Mouse (Mus musculus) E14TG2a.4 (cell line): ENCODE measurements around the gene Gm38392.

Source experiments
- H3K27me3 ChIP-seq: 2 replicates; pipeline ENCODE4 v1.6.1; 2014; ENCODE audit warnings: low read length, control low read depth; ENCODE audit not compliant: insufficient read depth
- H3K36me3 ChIP-seq: 2 replicates; pipeline ENCODE4 v1.6.1; 2014; ENCODE audit warnings: low read length, control low read depth; ENCODE audit not compliant: insufficient read depth
- H3K4me1 ChIP-seq: replicated peaks from 2 replicates; pipeline ENCODE4 v1.6.1; 2014; ENCODE audit warnings: low read depth, low read length, control low read depth
- H3K4me3 ChIP-seq: replicated peaks from 2 replicates; pipeline ENCODE4 v1.5.1; 2014; ENCODE audit warnings: mild to moderate bottlenecking, low read length
- H3K9me3 ChIP-seq: 2 replicates; pipeline ENCODE4 v1.6.1; 2014; ENCODE audit warnings: low read length, control low read depth
- CTCF ChIP-seq: conservative IDR thresholded peaks from 2 replicates; pipeline ENCODE4 v1.5.1; 2014; ENCODE audit warnings: low read length
- NANOG ChIP-seq: IDR thresholded peaks from 2 replicates; pipeline ENCODE4 v1.6.1; 2014; ENCODE audit warnings: borderline replicate concordance, low read length, mixed read lengths
- POU5F1 ChIP-seq: IDR thresholded peaks from 2 replicates; pipeline ENCODE4 v1.6.1; 2014; ENCODE audit warnings: low read length, borderline replicate concordance

Gm38392 gene

DNA sequence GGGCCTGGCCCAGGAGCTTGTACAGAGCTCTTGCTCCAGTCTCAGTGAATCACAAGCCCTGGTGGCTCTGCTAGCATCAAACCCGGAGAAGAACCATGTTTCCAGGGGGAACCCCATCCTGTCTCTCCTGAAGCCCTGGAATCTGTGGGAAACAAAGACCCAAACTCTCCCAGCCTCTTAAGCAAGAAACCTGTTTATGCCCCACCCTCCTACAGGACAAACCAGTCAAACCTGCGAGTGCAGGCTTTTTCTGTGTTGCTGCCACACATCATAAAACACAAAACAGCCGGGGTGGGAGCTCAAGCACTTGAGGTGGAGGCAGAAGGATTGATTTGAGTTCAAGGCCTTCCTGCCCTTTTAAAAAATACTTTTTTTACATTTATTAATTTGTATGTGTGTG lies 24.7 kb downstream of the Gm38392 start:
- Histone ChIP-seq H3K4me3 (no peak overlapping the region), H3K36me3 (no peaks in the 10 kb centered on the region), H3K27me3 (peaks cover 4% of the 10 kb centered on the region), H3K9me3 (no peaks in the 10 kb centered on the region), H3K4me1 (peaks cover 35% of the 10 kb centered on the region)
- TF ChIP-seq POU5F1: no peak
- no peak for TF ChIP-seq NANOG
- no peak for TF ChIP-seq CTCF

DNA sequence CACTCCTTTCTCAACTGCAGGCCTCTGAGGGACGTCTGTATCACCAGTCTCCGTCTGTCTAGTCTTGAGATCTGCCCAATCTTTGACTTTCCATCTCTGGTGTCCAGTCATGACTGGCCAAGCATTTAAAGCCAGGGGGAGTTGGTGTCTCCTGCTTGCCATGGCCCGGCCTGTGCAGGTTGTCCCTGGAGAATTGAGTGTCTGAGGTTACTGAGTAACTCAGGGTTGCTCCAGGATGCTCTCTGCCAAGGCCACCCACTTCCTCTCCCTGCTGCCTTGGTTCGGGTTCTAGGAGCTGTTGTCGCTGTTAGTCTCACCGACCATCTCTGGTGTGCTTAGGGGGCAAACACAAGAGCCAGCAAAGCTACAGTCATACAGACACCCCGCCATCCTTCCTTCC lies 30.6 kb downstream of the Gm38392 start:
- H3K4me1 ChIP-seq: peaks cover 26% of the 10 kb centered on the region
- TF ChIP-seq POU5F1: no peak
- no peak for TF ChIP-seq NANOG
- no peak for TF ChIP-seq CTCF
- H3K4me3 ChIP-seq: no peak overlapping the region
- H3K27me3 ChIP-seq: peaks cover 49% of the 10 kb centered on the region
- H3K9me3 ChIP-seq: no peaks in the 10 kb centered on the region
- no peaks in the 10 kb centered on the region for H3K36me3 ChIP-seq

DNA sequence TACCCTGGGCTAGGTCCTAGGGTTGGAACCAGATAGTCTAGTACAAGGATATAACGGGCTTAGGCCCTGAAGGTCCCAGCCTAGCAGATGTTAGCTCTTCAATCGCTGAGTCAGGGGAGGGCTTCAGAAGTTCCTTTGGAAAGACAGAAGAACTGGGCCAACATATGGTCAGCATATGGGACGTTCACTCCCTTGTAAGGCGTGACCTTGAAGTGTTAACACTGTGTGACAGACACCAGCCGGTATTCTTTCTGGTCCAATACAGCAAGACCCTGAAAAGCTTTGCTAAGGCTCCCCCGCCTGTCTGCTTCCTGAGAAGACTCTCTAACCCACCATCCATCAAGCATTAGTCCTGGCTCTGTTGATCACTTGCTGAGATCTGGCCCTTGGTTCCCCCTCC lies 31.1 kb downstream of the Gm38392 start:
- TF ChIP-seq NANOG (no peak), CTCF (no peak)
- no peaks in the 10 kb centered on the region for H3K9me3 ChIP-seq

DNA sequence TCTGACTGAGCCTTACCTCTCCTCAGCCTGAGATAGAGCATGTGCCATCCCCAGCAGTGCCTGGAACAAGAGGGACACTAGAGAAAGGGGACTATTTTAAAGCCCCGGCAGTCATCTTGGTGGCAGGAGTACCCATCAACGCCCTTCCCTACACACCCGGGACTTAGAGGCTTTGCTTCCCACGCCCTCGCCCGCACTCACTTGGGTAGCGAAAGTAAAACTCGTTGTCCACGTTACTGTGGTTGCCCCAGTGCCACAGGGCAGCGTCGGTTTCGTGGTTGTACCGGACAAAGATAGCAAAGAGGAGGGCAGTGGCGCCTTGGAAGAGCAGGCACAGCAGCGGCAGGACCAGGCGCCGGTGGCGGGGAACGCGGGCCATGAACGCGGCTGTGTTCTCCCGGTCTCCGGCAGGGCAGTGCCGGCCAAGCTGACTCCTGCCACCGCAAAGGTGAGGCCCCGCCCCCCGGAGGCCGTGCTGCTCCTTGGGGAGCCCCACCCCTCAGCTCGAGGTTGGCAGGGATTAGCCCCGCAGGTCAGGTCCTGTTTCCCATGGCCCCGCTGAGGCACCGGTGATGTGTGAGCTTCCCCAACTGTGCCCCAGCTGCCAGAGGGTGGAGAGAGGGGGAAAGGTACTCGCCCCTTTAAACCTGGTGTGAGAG lies 32.6 kb downstream of the Gm38392 start, which contains the start of gene Rhbg:
Gene Rhbg, minus strand, starts transcription at position 442 of the 659 bp plus-strand sequence.
- no peak for TF ChIP-seq POU5F1
- TF ChIP-seq NANOG: no peak
- TF ChIP-seq CTCF: no peak
- peak within 1 kb of the TSS; percentile 76 for H3K4me3 ChIP-seq
- H3K4me1 ChIP-seq: peaks cover 20% of the 10 kb centered on the region
- H3K36me3 ChIP-seq: no peaks in the 10 kb centered on the region
- H3K27me3 ChIP-seq: peaks cover 49% of the 10 kb centered on the region
- H3K9me3 ChIP-seq: no peaks in the 10 kb centered on the region

More for the DNA sequence above, 31.1 kb downstream of the Gm38392 start:
- H3K36me3 ChIP-seq: no peaks in the 10 kb centered on the region
- H3K4me1 ChIP-seq: peaks cover 22% of the 10 kb centered on the region
- H3K4me3 ChIP-seq: no peak overlapping the region
- peaks cover 49% of the 10 kb centered on the region for H3K27me3 ChIP-seq

DNA sequence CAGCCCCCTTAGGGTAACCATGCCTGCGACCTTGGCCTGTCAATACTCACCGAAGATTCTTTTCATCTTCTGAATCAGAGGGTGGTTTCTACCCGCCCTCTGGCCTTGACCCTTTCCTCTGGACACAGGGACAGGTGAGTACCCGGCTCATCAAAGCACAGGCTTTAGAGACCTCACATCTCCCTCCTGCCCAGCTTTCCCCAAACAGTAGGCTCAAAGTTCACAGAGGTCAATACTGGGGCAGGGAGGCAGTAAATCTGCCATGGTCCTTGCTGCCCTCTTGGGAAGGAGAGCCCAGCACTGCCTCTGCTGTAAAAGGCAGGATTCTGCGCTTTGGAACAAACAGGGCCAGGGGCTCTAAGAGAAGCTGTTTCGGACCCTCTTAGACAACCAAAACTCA lies 34.3 kb downstream of the Gm38392 start:
- peaks cover 36% of the 10 kb centered on the region for H3K4me1 ChIP-seq
- H3K27me3 ChIP-seq: peaks cover 58% of the 10 kb centered on the region
- no peaks in the 10 kb centered on the region for H3K9me3 ChIP-seq
- no peak overlapping the region for H3K4me3 ChIP-seq
- TF ChIP-seq NANOG: no peak
- TF ChIP-seq CTCF: no peak
- TF ChIP-seq POU5F1: no peak
- H3K36me3 ChIP-seq: no peaks in the 10 kb centered on the region

DNA sequence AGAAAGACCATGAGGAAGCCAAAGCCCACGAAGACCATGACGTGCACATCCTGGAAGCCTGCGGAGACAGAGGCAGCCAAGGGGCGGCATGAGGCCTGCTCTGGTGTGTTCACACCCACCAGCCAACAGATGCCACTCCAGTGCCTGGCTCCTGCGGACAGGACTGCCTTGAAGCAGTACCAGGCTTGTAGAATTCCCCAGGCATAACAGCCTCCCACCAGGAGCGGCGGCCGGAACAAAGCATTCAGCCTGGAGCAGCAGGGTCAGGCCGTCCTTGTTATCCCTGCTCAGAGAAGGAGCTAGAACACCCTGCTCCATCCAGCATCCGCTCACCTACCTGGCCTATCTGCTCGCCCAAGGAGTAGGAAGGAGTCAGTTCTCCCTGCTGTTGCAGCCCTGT lies 38.6 kb downstream of the Gm38392 start:
- Histone ChIP-seq H3K4me1 (peaks cover 57% of the 10 kb centered on the region), H3K4me3 (peak overlapping the region; percentile 50), H3K9me3 (no peaks in the 10 kb centered on the region), H3K27me3 (peaks cover 47% of the 10 kb centered on the region), H3K36me3 (no peaks in the 10 kb centered on the region)
- TF ChIP-seq POU5F1: no peak
- no peak for TF ChIP-seq CTCF
- TF ChIP-seq NANOG: no peak

DNA sequence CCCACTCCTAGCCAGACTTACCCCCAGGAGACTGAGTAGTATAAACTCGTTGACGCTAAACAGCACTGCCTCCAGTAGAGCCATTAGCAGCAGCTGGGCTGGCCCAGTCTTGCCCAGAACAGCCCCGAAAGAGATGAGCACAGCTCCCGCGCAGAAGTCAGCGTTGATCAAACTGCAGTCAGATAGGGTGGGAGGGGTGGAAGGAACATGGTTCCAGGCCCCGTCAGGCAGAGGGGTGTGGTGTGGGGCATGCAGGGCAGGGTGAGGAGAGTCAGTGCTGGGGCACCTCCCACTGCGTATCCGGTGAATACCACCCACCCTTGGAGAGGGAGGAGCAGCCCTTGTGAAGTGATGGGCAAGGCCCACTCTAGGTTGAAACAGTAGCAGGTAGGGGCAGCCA lies 39.3 kb downstream of the Gm38392 start:
- peaks cover 63% of the 10 kb centered on the region for H3K4me1 ChIP-seq
- no peaks in the 10 kb centered on the region for H3K36me3 ChIP-seq
- peaks cover 42% of the 10 kb centered on the region for H3K27me3 ChIP-seq
- H3K4me3 ChIP-seq: peak overlapping the region; percentile 50
- TF ChIP-seq NANOG (no peak), POU5F1 (no peak), CTCF (no peak)
- no peaks in the 10 kb centered on the region for H3K9me3 ChIP-seq

DNA sequence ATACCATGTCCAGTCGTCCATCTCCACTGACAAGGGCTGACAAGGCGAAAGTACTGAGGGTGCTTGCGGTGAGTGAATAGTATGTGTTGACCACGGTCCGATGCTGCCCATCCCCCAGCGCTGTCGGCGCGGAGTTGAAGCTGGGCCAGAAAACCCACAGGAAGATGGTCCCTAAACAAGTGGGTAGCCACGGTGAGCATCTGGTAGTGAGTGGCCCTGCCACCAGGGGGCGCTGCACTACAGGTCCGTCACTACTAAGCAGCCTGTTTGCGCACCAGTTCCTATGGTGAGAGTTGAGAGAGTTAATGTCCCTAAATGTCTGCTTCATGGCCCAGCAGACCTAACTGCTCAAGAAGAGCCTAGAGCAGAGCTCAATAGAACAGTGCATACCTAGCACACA lies 41.2 kb downstream of the Gm38392 start:
- Histone ChIP-seq H3K9me3 (no peaks in the 10 kb centered on the region), H3K36me3 (no peaks in the 10 kb centered on the region), H3K4me3 (no peak overlapping the region), H3K27me3 (peaks cover 58% of the 10 kb centered on the region), H3K4me1 (peaks cover 67% of the 10 kb centered on the region)
- no peak for TF ChIP-seq POU5F1
- TF ChIP-seq CTCF: peak; percentile 86

DNA sequence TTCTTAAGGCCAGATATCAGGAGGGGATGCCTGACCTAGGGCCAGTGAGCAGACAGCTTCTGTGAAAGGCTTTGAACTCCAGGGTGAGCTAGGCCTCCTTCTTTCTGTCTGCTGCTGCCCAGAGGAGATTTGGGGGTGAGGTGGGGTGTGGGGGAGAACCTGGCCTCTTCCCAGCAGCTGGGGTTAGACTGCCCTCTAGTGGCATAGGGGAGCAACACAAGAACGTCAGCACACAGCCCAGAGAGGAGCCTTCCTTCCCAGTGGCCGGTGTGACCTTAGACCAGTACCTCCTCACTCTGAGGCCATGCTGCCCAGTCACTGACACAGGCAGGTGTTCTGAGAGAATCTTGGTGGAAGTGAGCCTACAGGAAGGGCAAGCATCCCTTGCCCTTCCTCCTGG lies 42.9 kb downstream of the Gm38392 start:
- H3K4me1 ChIP-seq: peaks cover 70% of the 10 kb centered on the region
- TF ChIP-seq NANOG: no peak
- no peak for TF ChIP-seq POU5F1
- peak; percentile 89 for TF ChIP-seq CTCF
- no peaks in the 10 kb centered on the region for H3K9me3 ChIP-seq
- no peaks in the 10 kb centered on the region for H3K36me3 ChIP-seq
- no peak overlapping the region for H3K4me3 ChIP-seq
- peaks cover 76% of the 10 kb centered on the region for H3K27me3 ChIP-seq
